Mouse (Mus musculus) 3134 (cell line): Measurements from ENCODE around the gene Aloxe3.

ENCODE experiments used
- DNase-seq: peaks from one replicate; pipeline ENCODE4 v3.0.0-alpha.2; 2011; ENCODE audit warnings: low spot score; ENCODE audit not compliant: insufficient read length; ENCODE audit errors: extremely low read depth

The Aloxe3 gene

GRCm38 (mm10) chr11:69123056-69123692, 2.5 kb upstream of the Aloxe3 start:
- DNase-seq, result peak; percentile 91

GRCm38 (mm10) chr11:69123693-69124497, 1.8 kb upstream of the Aloxe3 start:
- peak; percentile 92 for DNase-seq

GRCm38 (mm10) chr11:69124498-69124847, 1.2 kb upstream of the Aloxe3 start:
- DNase-seq, result peak; percentile 66

- peak; percentile 90 for DNase-seq
These were observed 450 bp upstream of the Aloxe3 start for GRCm38 (mm10) chr11:69125041-69125851.

GRCm38 (mm10) chr11:69125919-69126705, 416 bp downstream of the Aloxe3 start:
- peak; percentile 46 for DNase-seq

GRCm38 (mm10) chr11:69126706-69127095, 1.0 kb downstream of the Aloxe3 start:
- no peak for DNase-seq

GRCm38 (mm10) chr11:69128426-69129122, 2.9 kb downstream of the Aloxe3 start:
- DNase-seq, result no peak

- DNase-seq, result no peak
These were observed 7.8 kb downstream of the Aloxe3 start for GRCm38 (mm10) chr11:69133566-69133922.

- no peak for DNase-seq
These were observed 8.4 kb downstream of the Aloxe3 start for GRCm38 (mm10) chr11:69133923-69134621.

GRCm38 (mm10) chr11:69134622-69134968, 8.9 kb downstream of the Aloxe3 start:
- no peak for DNase-seq

GRCm38 (mm10) chr11:69135361-69135760, 9.7 kb downstream of the Aloxe3 start:
- DNase-seq, result no peak

GRCm38 (mm10) chr11:69147546-69147945, 21.9 kb downstream of the Aloxe3 start:
- DNase-seq, result no peak

GRCm38 (mm10) chr11:69148451-69148960, 22.8 kb downstream of the Aloxe3 start:
- no peak for DNase-seq

GRCm38 (mm10) chr11:69149728-69150127, 24.0 kb downstream of the Aloxe3 start:
- DNase-seq, result no peak

GRCm38 (mm10) chr11:69150444-69150843, 24.7 kb downstream of the Aloxe3 start:
- no peak for DNase-seq

GRCm38 (mm10) chr11:69151004-69151403, 25.3 kb downstream of the Aloxe3 start:
- no peak for DNase-seq

GRCm38 (mm10) chr11:69153831-69154230, 28.1 kb downstream of the Aloxe3 start:
- no peak for DNase-seq

GRCm38 (mm10) chr11:69155351-69155750, 29.7 kb downstream of the Aloxe3 start:
- no peak for DNase-seq

GRCm38 (mm10) chr11:69156800-69157199, 31.1 kb downstream of the Aloxe3 start, which contains the start of gene Alox12b:
Gene Alox12b (plus strand): TSS chr11:69156989.
- DNase-seq, result no peak
